Mouse (Mus musculus): ENCODE measurements around the gene Rab23. TPM values are rescaled to one million over a fixed set of nuclear protein-coding genes. Genes with fewer than 3 reads are reported as not detected.
"Not testable (repeated sequence)": the region's sequence is repeated elsewhere in the genome, so short reads cannot be mapped to it uniquely, and the experiment has no call there.

Rab23 gene
- total RNA-seq, 2 experiments from 2014 or later: 27.2 to 31.4 TPM

DNA sequence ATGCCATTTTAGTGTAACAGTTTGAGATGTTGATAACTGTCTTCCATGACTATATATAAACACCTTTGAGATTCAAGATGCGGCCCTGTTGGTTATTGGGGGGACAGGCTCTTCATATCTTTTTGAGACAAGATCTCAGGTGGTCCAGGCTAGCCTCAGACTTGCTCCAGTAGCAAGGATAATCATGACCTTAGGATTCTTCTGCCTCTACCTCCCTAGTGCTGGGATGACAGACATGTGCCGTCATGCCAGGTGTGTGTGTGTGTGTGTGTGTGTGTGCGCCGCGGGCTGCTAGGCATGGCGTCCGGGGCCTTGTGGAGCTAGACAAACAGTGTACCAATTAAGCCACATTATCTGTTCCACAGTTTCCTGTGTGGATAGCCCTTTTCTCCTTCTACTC lies 1.3 kb downstream of the Rab23 start:
- no peak for DNase-seq (ENCODE audit: low spot score in 2 of 2)
- intact Hi-C loops (cut with DNase I): no loop called here

DNA sequence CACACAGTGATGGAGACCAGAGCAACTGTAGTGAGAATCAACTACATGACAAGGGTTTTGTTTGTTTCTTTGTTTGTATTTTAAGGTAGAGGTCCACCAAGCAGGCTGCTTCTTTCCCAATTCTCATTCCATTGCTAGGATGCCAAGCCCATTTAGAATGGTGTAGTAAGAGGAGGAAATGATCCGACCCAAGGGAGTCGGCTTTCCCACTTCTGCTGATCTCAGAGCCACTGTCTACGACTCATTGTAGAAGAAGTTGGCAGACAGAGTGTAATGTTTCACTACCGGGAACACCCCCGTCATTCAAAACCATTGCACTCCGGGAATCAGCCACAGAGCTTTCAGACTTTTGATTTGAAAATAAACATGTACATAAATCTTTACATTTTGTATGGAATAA lies 4.8 kb downstream of the Rab23 start:
- intact Hi-C loops (cut with DNase I): no loop called here

DNA sequence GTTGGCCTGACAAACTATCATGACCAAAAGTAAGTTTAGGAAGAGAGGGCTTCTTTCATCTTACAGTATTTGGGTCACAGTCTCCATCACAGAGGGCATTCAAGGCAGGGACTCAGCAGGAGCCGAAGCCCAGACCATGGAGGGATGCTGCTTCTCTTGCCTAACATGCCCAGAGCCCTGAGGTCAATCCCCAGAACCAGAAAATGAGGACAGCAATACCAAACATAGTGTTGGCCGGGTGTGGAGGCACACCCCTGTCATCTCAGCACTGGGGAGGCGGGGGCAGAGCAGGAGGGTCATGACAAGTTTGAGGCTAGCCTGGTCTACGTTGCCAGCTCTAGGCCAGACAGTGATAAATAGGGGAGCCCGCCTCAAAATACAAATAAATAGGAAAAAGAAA lies 5.4 kb downstream of the Rab23 start:
- DNase-seq (ENCODE audit: low spot score in 2 of 2): no peak
- intact Hi-C loops (cut with DNase I): no loop called here

More for the DNA sequence above, 4.8 kb downstream of the Rab23 start:
- DNase-seq (ENCODE audit: low spot score in 2 of 2): no peak

DNA sequence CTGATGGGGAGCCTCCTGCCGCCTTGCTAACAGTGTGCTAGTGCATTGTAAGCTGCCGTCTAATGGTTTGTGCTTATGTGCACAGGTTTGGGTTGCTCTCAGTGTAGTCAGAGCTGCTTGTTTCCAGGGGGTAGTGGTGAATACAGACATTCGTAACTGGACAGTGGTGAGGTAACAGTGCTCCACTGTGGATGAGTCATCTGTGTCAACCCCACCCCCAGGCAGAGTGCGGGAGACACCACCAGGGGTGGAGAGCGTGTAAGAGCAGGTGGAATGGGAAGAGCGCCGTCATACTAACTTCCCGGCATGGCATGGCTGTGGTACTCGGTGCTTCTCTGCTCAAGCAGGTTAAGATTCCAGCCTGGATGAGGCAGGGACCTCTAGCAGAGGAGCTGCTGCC lies 13.4 kb downstream of the Rab23 start:
- intact Hi-C loops (cut with DNase I): no loop called here

DNA sequence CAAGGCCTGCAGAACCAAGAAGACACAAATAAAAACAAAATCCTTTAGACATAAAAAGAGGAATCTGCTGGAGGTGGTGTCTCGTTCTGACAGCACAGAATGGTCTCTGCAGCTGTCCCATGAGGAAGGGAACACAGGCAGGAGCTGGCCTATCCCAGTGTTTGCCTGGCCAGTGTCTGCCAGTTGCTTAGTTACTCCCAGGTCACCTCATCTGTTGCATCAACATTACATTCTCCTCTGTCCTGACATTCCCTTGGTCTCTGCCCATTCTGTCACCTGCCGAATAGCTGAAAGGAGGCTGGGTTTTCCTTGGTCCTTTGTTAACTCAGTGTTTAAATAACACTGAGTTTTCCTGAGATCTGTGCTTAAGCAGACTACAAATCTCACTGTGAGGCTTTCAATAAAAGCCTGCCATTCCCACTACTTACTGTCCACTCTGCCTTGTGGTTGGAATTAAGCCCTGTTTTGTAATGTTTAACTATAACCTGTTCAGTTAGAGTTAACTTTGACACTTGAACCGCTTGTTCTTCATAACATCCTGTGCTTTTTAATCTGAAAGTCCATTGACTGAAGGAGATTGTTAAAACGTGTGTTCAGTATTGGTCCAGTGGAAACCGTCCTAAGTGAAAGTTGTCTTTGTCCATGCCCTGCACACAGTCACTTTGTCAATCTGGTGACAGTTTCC lies 14.5 kb downstream of the Rab23 start:
- intact Hi-C loops (cut with DNase I): no loop called here

More for the DNA sequence above, 13.4 kb downstream of the Rab23 start:
- DNase-seq (ENCODE audit: low spot score in 2 of 2): no peak

DNA sequence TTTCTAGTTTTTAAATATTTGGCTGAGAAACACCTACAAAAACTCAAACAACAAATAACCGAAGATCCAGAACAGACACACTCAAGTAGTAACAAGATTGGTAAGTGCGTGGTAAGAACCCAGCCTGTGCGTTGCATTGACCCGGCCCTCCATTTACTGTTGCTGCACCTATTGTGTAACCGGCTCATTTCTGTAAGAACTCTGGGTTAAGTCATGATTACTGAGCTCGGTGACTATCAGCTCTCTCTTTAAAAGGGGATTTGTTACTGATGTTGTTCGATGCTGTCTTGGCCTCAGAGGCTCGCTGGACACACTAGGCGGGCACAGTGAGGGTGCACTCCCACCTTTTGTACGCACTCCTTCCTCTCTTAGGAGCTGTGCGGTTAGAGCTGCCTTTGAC lies 18.6 kb downstream of the Rab23 start:
- no peak for DNase-seq (ENCODE audit: low spot score in 2 of 2)
- intact Hi-C loops (cut with DNase I): loop anchor here (2.0 kb wide), 2 partner anchors 53 to 65 kb away; no protein-coding TSS in a partner anchor

More for the DNA sequence above, 14.5 kb downstream of the Rab23 start:
- no peak for DNase-seq (ENCODE audit: low spot score in 2 of 2)

DNA sequence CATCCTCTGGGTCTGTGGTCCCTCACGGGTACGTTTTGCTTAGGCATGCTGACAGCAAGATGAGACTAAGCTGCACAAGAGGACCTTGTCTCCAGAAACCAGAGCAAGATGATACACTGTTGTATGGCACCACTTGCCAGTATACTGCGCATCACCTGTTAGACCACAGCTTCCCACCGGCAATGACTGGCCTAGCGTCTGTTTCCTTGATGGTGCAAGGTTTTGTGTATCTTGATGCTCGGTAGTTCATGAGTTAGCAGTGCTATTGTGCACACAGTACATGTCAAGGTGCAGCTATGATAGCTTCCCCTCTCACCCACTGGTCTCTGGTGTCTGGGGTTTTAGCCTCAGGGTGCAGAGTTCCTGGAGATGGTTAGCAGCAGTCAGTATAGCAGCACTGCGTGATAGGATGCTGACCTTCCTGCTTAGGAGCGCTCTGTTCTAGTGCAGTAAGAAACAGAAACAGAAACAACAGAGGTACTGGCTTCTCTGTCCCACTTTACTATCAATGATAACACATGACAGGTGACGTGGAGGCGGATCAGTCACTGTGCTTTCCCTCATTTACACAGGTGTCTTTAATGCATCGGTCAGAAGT lies 19.1 kb downstream of the Rab23 start:
- intact Hi-C loops (cut with DNase I): loop anchor here (2.0 kb wide), 2 partner anchors 54 to 66 kb away; no protein-coding TSS in a partner anchor
- DNase-seq (ENCODE audit: low spot score in 2 of 2): no peak

DNA sequence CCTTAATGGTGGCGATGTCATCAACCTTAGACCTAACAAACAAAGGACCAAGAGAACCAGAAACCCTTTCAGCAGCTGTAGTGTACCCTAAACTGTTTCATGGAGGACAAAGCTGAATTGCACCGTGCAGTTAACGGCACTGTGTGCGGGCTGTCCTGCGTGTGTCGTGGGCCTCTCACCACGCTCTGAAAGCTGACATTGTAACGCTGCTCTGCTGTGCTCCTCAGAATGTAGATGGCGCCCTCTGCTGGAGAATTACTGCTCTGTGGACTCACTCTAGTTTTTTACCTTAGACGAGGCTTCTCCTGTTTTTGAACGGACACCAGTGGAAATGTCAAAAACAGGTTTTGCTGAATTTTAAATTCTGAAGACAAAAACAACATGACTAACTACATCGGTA lies 19.6 kb downstream of the Rab23 start:
- intact Hi-C loops (cut with DNase I): loop anchor here (2.0 kb wide), 2 partner anchors 55 to 67 kb away; no protein-coding TSS in a partner anchor
- peak; percentile 88 to 90 for DNase-seq (ENCODE audit: low spot score in 2 of 2)

DNA sequence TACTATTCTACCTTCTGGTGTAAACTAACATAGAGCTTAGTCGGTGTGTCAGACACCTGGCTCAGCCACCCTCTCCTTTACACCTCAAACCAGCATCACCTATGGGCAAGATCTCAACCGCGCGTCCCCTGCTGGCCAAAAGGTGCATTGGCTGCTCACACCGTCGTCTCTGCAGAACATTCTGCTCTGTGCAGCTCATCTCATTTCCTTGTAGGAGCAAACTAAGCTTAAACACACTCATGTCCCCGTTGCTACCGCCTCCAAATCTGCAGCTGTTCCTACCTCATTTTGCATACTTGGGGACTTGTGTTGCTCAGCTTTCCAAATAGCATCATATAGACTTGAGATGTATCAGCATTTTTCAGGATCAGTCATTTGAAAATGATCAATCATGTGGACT lies 23.2 kb downstream of the Rab23 start:
- peak; percentile 50 to 81 for DNase-seq (ENCODE audit: low spot score in 2 of 2)
- intact Hi-C loops (cut with DNase I): no loop called here

DNA sequence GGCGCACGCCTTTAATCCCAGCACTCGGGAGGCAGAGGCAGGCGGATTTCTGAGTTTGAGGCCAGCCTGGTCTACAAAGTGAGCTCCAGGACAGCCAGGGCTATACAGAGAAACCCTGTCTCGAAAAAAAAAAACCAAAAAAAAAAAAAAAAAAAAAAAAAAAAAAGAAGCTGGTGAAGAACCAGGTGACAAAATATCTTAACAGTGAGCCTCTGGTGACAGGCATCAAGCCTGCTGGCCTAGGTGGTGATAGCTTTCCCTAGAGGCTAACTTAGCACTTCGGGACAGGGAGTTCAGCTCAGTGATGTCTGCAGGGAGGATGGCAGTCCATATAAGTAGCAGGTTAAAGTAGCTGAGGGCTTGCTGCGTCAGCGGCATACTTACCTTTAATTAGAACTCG lies 25.1 kb downstream of the Rab23 start:
- DNase-seq (ENCODE audit: low spot score in 2 of 2); intact Hi-C loops (cut with DNase I): not testable (repeated sequence)

DNA sequence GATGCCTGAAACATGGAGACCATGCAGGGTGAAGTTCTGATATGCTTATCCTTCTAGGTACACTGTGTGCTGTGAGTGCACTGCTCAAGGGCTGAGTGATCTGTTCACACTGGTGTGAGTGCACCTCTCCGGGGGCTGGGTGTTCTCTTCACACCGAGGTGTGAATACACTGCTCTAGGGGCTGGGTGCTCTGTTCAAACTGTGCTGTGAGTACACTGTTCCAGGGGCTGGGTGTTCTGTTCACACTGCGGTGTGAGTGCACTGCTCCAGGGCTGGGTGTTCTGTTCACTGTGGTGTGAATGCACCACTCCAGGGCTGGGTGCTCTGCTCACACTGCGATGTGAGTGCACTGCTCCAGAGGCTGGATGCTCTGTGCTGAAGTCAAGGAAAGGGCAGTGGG lies 26.2 kb downstream of the Rab23 start:
- DNase-seq (ENCODE audit: low spot score in 2 of 2): no peak
- intact Hi-C loops (cut with DNase I): no loop called here

DNA sequence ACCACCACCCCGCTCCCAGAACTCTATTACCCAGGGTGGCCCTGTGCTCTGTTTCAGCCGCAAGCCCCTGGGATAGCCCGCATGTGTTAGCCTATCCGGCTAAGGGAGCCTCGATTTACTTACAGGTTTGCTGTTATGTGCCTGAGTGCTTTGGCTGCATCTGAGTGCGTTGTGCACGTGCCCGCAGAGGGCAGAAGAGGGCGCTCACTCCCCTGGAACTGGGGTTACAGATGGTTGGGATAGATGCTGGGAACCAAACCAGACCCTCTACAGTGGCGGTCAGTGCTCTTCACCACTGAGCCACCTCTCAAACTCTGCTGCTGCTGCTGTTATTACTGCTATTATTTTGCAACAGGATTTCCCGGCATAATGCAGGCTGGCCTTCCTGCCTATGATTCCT lies 29.4 kb downstream of the Rab23 start:
- DNase-seq (ENCODE audit: low spot score in 2 of 2): no peak
- intact Hi-C loops (cut with DNase I): no loop called here

DNA sequence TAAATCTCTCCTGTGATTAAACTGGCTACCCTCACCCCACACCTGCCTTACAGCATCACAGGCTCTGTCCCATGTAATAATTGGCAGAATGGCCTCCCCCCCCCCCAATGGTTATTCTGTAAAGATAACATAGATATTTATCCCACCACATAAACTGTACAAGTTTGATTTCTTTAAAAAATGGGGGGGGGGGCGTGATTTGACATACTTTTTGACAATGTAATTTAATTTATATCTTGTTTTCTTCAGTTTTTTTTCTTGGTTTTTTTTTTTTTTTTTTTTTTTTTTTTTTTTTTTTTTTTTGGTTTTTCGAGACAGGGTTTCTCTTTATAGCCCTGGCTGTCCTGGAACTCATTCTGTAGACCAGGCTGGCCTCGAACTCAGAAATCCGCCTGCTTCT lies 30.0 kb downstream of the Rab23 start:
- DNase-seq (ENCODE audit: low spot score in 2 of 2): not testable (repeated sequence)
- intact Hi-C loops (cut with DNase I): loop anchor here (10.0 kb wide), 1 partner anchor 215 kb away; no protein-coding TSS in a partner anchor

DNA sequence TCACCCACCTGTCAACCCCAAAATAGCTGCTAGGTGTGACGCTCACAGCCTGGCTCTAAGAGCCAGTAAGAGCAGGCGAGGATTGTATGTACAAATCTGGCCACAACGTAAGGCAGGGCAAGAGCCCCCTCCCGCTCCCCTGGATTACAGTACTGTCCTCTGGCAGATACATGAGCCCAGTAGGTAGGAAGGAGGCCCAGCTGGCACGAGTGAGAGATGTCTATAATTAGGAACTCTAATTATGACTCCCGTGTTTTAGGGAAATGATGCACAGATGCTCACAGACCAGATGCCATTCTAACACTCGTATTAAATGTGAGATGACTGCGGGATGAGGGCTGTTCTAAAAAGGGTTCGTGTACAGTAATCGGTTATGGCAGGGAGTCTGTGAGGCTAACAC lies 31.6 kb downstream of the Rab23 start:
- peak; percentile 61 to 87 for DNase-seq (ENCODE audit: low spot score in 2 of 2)
- intact Hi-C loops (cut with DNase I): loop anchor here (10.0 kb wide), 1 partner anchor 214 kb away; no protein-coding TSS in a partner anchor

DNA sequence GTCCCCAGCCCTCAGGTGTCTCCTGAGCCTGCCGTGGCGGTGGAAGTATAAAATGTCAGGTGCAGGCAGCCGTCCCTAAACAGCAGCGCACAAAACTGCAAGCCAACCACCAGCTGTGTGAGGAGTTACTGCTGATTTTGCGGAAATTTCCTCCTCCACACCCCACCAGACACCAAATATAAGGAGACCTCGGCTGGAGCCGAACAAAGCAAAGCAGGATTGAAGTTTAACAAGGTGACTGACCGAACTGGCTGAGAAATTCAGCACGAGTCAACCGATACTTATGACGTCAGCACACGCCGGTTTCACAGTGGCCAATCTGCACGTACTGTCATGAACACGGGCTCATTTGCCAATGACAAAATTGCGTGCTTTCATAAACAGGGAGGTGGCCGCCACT lies 34.4 kb downstream of the Rab23 start:
- intact Hi-C loops (cut with DNase I): loop anchor here (10.0 kb wide), 1 partner anchor 211 kb away; no protein-coding TSS in a partner anchor
- DNase-seq (ENCODE audit: low spot score in 2 of 2): peak in 1 of 2 experiments; percentile 24

DNA sequence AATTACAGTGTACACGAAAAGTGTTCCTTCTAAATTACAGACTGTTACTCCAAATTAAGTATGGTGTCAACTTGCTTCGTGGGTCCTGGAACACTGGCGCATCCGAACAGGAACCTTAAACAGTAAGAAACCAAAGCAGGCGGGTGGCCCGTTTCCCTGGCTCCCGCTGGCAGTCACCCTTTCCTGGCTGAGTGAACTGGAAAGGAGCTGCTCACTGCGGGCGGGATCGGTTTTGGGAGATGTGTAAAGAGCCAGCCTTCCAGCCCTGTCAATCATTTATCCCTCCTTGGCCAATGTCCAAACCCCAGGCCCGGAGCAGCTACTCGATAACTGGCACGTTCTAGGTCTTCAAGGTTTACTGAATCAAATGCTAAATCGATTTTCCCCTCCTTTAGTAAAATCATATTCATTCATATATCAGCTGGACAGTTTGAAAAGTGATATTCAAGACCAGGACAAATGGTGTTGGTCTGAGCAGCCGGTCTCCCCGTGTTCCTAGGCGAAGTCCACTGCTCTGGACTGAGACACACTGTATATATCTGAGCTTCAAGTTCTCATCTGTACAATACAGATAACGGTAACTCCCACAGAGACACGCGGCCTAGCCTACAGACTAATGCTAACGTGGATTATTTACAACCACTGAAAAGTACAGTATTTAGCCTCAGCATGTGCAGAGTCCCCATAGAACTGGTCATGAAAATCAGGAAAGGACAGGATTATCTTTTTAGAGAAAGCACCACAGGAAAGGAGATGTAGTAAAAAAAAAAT lies 35.5 kb downstream of the Rab23 start:
- DNase-seq (ENCODE audit: low spot score in 2 of 2): no peak
- intact Hi-C loops (cut with DNase I): loop anchor here (5.0 to 10.0 kb wide), 2 partner anchors 127 to 210 kb away; no protein-coding TSS in a partner anchor

DNA sequence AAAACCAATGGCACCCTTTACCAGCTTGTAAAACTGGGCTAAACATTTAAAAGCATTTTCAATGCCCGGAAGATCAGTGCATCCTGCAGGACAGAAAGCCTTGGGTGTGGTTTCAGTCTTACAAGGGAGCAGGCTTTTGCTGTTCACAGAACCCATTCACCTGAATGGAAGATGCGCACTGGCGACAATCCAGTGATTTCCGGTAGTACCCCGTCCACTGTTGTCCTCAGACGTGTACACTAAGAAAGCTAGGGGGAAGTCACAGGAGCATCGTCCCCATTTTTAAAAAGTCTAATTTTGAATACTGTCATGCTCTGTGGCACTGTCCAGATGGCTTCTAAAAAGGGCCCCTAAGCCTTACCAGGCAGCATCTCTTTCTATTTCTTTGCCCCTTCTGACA lies 36.1 kb downstream of the Rab23 start:
- intact Hi-C loops (cut with DNase I): loop anchor here (5.0 to 10.0 kb wide), 2 partner anchors 127 to 209 kb away; no protein-coding TSS in a partner anchor
- no peak for DNase-seq (ENCODE audit: low spot score in 2 of 2)

DNA sequence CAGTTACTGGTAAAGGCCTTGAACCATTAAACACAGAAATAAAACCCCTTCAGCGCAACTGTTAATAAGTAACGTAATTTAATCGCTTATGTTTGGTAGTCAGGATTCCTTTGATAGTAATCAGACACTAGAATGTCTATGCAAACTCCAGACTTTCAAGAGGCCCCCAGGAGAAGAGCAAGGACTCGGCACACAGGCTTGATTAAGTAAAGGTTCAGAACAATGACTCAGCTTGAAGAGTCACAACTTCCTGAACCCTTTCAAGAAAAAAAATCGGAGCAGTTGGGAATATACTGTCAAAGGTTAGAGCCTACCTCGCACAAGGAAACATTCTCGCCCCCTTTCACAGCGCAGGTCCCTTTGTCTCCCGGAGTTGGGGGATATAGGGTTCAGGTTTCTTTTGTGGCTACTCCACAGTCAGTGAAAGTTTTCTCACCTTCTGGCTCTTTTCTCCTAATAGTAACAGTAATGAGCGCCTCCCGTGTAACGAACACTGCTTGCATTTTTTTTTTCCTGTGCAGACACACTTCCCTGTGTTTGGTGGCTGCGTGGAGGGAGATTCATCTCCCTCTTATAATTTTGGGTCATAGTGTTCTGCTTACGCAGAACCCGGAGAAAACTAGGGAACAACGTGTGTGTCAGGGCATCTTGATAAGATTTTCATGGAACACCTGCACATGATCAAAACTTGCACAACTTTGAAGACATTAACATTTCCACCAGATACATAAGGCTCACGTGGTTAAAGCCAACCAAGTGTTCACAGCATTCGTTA lies 36.8 kb downstream of the Rab23 start:
- DNase-seq (ENCODE audit: low spot score in 2 of 2): no peak
- intact Hi-C loops (cut with DNase I): loop anchor here (5.0 to 10.0 kb wide), 2 partner anchors 126 to 208 kb away; no protein-coding TSS in a partner anchor

DNA sequence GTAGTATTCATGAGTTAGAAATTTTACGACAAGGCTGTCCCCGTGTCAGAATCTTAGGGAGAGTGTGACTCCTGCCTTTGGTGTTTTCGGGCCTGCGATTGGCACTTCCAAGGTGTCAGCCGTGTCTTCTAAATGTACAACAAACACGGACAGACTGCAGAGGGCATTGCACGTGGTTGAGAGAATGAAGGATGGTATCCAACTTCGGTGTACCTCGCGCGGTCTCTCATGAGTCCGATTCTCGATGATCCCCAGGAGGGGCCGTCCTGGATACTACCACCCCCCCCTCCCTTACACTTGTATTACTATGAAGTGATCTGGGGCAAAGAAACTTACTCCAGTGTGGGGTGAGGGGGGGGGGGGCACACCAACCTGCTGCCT lies 37.3 kb downstream of the Rab23 start:
- intact Hi-C loops (cut with DNase I): loop anchor here (5.0 to 10.0 kb wide), 2 partner anchors 125 to 208 kb away; no protein-coding TSS in a partner anchor
- DNase-seq (ENCODE audit: low spot score in 2 of 2): no peak

Data from left cerebral cortex, postnatal 25 days (tissue).